ENCODE assay signal across 24 mouse cellular contexts in genomic region chr10:25952838-25953237, GRCm38 (mm10).
DNase-seq lines count a peak whose midpoint lies in the region; ATAC-seq lines count a peak whose summit lies in the region.
"Had no signal": no experiment of that assay in that cellular context is flagged by ENCODE, and none has a peak within 500 bp of the region (broad histone marks: within the 10 kb centered on the region; RNA-seq: fewer than 3 reads in every experiment).

No protein-coding gene starts in this region.

- no peak overlapping the region for H3K9ac ChIP-seq in limb, embryonic 11.5 days (ENCODE audit: low read length)
- H3K9ac ChIP-seq in intestine, embryonic 15.5 days = no peak overlapping the region
- H3K9ac ChIP-seq: embryonic facial prominence, embryonic 12.5 days; embryonic facial prominence, embryonic 15.5 days; forebrain, postnatal 0 days; heart, embryonic 13.5 days; hindbrain, embryonic 14.5 days had no signal

- DNase-seq in limb, embryonic 11.5 days (ENCODE audit: low spot score) = peak; percentile 39
- no peak for DNase-seq in limb, embryonic 10.5 days (ENCODE audit: low spot score)
- peak; percentile 42 for DNase-seq in forelimb bud, embryonic 11.5 days (ENCODE audit: low read depth, low spot score)
- no peak for DNase-seq in gastrocnemius, postnatal 36 days
- DNase-seq: adrenal gland, postnatal 10 days; adrenal gland, postnatal 36 days; cerebellum, adult 18-20 months; cerebellum, adult 9-10 months; cerebellum, postnatal 14 days; forebrain, postnatal 0 days; gastrocnemius, postnatal 25 days; heart, adult 2 months; heart, postnatal 14 days; heart, postnatal 4 days had no signal

- no peak for ATAC-seq in limb, embryonic 11.5 days (ENCODE audit: insufficient number of reproducible peaks, low FRiP score, low TSS enrichment, low read depth)
- peak; percentile 46 for ATAC-seq in intestine, embryonic 15.5 days
- ATAC-seq in activated CD4-positive, CD25-positive, alpha-beta regulatory T cell, adult 4 months = no peak
- ATAC-seq: CD4-positive, CD25-positive, alpha-beta regulatory T cell, adult 4 months; forebrain, embryonic 14.5 days; hindbrain, postnatal 0 days had no signal

- no peaks in the 10 kb centered on the region for H3K9me3 ChIP-seq in limb, embryonic 11.5 days (ENCODE audit: control insufficient read depth, low read length)
- H3K9me3 ChIP-seq in limb, embryonic 10.5 days (replicated peaks) = no peaks in the 10 kb centered on the region
- no peaks in the 10 kb centered on the region for H3K9me3 ChIP-seq in intestine, embryonic 15.5 days
- H3K9me3 ChIP-seq: embryonic facial prominence, embryonic 12.5 days; embryonic facial prominence, embryonic 15.5 days; heart, embryonic 10.5 days; heart, embryonic 13.5 days had no signal

- no peaks in the 10 kb centered on the region; the same call in none of the 2 replicates for H3K4me1 ChIP-seq in limb, embryonic 11.5 days (ENCODE audit: control insufficient read depth, insufficient read depth, low read length)
- H3K4me1 ChIP-seq in limb, embryonic 10.5 days = peaks cover 25% of the 10 kb centered on the region
- H3K4me1 ChIP-seq in intestine, embryonic 15.5 days (replicated peaks) = no peaks in the 10 kb centered on the region
- H3K4me1 ChIP-seq: embryonic facial prominence, embryonic 12.5 days; embryonic facial prominence, embryonic 15.5 days; heart, embryonic 10.5 days; heart, embryonic 13.5 days had no signal

- 22% methylated on average over 7 of the region's 7 CpGs for WGBS in limb, embryonic 11.5 days
- 30% methylated on average over 7 of the region's 7 CpGs for WGBS in limb, embryonic 10.5 days
- WGBS in intestine, embryonic 15.5 days = 49% methylated on average over 7 of the region's 7 CpGs

- no peaks in the 10 kb centered on the region for H3K36me3 ChIP-seq in limb, embryonic 11.5 days (ENCODE audit: control insufficient read depth, insufficient read depth, low read length)
- no peaks in the 10 kb centered on the region for H3K36me3 ChIP-seq in limb, embryonic 10.5 days
- no peaks in the 10 kb centered on the region for H3K36me3 ChIP-seq in intestine, embryonic 15.5 days
- H3K36me3 ChIP-seq: embryonic facial prominence, embryonic 12.5 days; embryonic facial prominence, embryonic 15.5 days; heart, embryonic 10.5 days; heart, embryonic 13.5 days had no signal

- intact Hi-C loops in gastrocnemius, postnatal 36 days (cut with DNase I) = no loop called here

- H3K4me3 ChIP-seq in limb, embryonic 11.5 days (ENCODE audit: low read depth, low read length) = no peak overlapping the region
- no peak overlapping the region for H3K4me3 ChIP-seq in limb, embryonic 10.5 days
- H3K4me3 ChIP-seq in intestine, embryonic 15.5 days (replicated peaks) = no peak overlapping the region
- H3K4me3 ChIP-seq: embryonic facial prominence, embryonic 12.5 days; embryonic facial prominence, embryonic 15.5 days; heart, adult 2 months; heart, embryonic 10.5 days; heart, embryonic 13.5 days had no signal

- no peaks in the 10 kb centered on the region for H3K27me3 ChIP-seq in limb, embryonic 11.5 days (ENCODE audit: control insufficient read depth, insufficient read depth, low read length)
- H3K27me3 ChIP-seq in limb, embryonic 10.5 days (ENCODE audit: low read depth, poor library complexity, severe bottlenecking) = peaks cover 30% of the 10 kb centered on the region
- H3K27me3 ChIP-seq in intestine, embryonic 15.5 days (replicated peaks) = no peaks in the 10 kb centered on the region
- H3K27me3 ChIP-seq: embryonic facial prominence, embryonic 12.5 days; embryonic facial prominence, embryonic 15.5 days had no signal

- H3K4me2 ChIP-seq in limb, embryonic 11.5 days (ENCODE audit: low read depth, severe bottlenecking) = no peak overlapping the region
- H3K4me2 ChIP-seq in intestine, embryonic 15.5 days (replicated peaks) = no peak overlapping the region
- H3K4me2 ChIP-seq: embryonic facial prominence, embryonic 12.5 days; embryonic facial prominence, embryonic 15.5 days; heart, embryonic 13.5 days; hindbrain, embryonic 14.5 days had no signal

- no peak overlapping the region for H3K27ac ChIP-seq in limb, embryonic 11.5 days (replicated peaks; ENCODE audit: low read depth, low read length)
- no peak overlapping the region for H3K27ac ChIP-seq in limb, embryonic 10.5 days
- no peak overlapping the region for H3K27ac ChIP-seq in intestine, embryonic 15.5 days
- H3K27ac ChIP-seq: embryonic facial prominence, embryonic 12.5 days; embryonic facial prominence, embryonic 15.5 days; heart, adult 2 months; heart, embryonic 10.5 days; heart, embryonic 13.5 days; hindbrain, embryonic 14.5 days; hindbrain, postnatal 0 days had no signal

Comparison
In these comparisons a context has a peak if more than half of its experiments do, and no peak if none do; other contexts are left out.
1. DNase-seq: peak in limb, embryonic 11.5 days (single experiment) and forelimb bud, embryonic 11.5 days (single experiment); none in limb, embryonic 10.5 days (single experiment) and gastrocnemius, postnatal 36 days (0 of 2).